Mouse (Mus musculus) left cerebral cortex, postnatal 36 days (tissue): ENCODE results near the gene Cds2. TPM values are rescaled to one million over a fixed set of nuclear protein-coding genes. Genes with fewer than 3 reads are reported as not detected.
"Not testable (repeated sequence)": the region's sequence is repeated elsewhere in the genome, so short reads cannot be mapped to it uniquely, and the experiment has no call there.

Experiments used
- DNase-seq, 2 experiments: peaks; one replicate each; pipeline ENCODE4 v3.0.0; 2021 to 2022; ENCODE audit warnings: low spot score in 2 of 2, mixed read lengths in 1 of 2
- intact Hi-C: fragments of 180-260 bp; cut with DNase I; formaldehyde crosslinking; loops from one replicate; pipeline ENCODE4 v1.15.1; 2025
- total RNA-seq, 2 experiments: library from RNA; stranded (reverse); gene quantifications; 2 replicates each; pipeline ENCODE4 v1.2.3; 2021

The Cds2 gene
- total RNA-seq, 2 experiments from 2014 or later: 245 to 264 TPM

DNA sequence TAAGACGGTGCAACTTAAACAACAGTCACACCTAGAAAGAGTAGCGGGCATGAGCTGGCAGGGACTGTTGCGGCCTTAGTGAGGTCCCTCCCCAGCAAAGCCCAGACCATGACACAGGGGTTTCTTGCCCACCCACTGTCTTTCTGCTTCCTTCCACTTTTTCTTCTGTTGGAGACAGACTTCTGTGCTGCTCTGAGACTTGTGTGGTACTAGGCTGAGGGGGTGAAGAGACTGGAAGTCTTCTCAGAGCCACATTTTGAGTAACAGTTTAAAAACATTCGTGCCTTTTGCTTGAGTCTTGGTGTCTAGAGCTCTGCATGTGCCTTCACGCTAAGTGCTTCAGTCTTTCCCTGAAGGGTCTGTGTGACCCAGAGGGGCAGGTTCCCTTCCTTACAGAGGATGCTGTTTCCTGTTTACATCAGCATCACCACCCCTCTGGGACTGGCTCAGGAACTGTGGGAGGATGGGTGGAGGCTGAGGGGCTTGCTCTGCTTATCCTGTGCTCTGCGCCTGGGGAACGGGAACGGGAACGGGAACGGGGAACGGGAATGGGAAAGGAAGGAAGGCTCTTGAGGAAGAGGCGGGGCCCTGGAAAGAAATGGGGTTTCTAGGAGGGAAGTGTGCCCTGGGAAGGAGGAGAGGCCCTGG, 21.7 kb downstream of the Cds2 start:
- no peak for DNase-seq
- intact Hi-C loops: no loop called here

GRCm38 (mm10) chr2:132285722-132286121, 22.8 kb downstream of the Cds2 start:
- DNase-seq, intact Hi-C loops: not testable (repeated sequence)

GRCm38 (mm10) chr2:132286376-132287076, 23.6 kb downstream of the Cds2 start:
- no peak for DNase-seq
- intact Hi-C loops: no loop called here

DNA sequence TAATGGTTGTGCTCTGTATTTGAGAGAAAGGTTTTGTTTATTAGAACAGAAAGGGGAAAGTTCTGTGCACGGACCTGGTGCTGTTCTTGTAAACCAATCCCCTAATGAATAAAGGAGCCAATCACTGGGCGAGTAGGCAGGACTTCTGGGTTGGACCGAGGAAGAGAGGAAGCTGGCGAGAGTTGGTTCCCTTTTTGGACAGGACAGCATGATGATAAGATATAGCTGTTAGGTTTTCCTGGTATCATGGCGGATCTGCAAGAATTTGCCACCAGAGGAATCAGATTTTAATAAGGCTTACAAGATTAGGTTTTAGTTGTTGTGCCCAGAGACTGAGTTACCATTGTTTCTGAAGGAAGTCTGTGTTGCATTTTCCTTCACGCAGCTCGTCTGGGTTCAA, 26.3 kb downstream of the Cds2 start:
- DNase-seq, intact Hi-C loops: not testable (repeated sequence)

DNA sequence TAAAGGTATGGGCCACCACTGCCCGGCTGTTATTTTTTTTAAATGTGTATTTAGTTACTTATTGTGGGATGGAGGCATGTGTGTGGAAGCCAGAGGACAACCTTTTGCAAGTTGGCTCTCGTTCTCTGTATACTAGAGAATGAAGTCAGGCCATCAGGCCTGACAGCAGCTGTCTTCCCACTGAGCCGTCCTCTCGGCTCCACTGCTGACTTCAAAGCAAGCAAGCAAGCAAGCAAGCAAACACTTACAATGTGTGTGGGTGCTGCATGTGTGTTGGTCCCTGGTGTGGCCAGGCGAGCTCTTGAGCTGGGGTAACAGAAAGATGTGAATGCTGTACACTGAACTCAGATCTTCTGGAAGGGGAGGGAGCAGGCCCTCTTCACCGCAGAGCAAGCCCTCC, 27.9 kb downstream of the Cds2 start:
- DNase-seq: no peak
- intact Hi-C loops: no loop called here

DNA sequence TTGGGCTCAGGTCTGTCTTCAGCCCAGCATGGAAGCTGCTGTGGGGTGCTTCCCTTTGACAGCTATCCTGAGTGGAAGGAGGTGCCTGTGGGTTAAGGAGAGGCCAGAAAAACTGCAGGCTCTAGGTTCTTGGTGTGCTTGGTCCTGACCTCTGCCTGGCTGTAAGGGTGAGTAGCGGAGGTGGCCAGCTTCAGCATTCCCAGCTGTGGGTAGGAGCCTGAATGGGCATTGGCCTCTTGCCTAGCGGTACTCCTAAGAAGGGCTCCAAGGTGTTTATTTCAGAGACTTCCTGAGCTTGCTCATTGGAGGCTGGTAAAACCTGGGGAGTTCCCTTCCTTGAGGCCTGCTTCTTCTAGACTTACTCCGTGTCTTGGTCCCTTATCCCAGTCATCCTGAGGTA, 28.3 kb downstream of the Cds2 start:
- DNase-seq: no peak
- intact Hi-C loops: no loop called here

GRCm38 (mm10) chr2:132292083-132292482, 29.1 kb downstream of the Cds2 start:
- intact Hi-C loops: no loop called here

GRCm38 (mm10) chr2:132293694-132294450, 30.9 kb downstream of the Cds2 start:
- intact Hi-C loops: no loop called here
- no peak for DNase-seq

More at GRCm38 (mm10) chr2:132292083-132292482, 29.1 kb downstream of the Cds2 start:
- peak in 1 of 2 experiments; percentile 47 for DNase-seq

DNA sequence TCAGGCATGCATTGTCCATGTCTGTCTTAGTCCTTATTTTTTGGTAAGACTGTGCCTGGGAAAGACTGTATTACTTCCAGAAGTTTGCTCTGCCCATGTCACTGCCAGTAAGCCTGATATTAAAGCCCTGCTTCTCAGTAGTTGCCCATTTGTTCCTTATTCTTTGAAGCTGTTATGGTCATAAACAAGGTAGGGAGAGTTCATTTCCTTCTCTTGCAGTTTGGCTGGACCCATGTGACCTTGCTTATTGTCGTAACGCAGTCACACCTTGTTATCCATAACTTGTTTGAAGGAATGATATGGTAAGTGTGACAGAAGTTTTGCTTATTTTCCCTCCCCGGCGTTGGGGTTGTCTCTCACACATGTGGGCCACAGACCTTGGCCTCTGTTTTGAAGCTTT, 35.3 kb downstream of the Cds2 start:
- DNase-seq: no peak
- intact Hi-C loops: loop anchor here (5.0 kb wide), 1 partner anchor 36 kb away; the partner anchor contains the start of gene Cds2

DNA sequence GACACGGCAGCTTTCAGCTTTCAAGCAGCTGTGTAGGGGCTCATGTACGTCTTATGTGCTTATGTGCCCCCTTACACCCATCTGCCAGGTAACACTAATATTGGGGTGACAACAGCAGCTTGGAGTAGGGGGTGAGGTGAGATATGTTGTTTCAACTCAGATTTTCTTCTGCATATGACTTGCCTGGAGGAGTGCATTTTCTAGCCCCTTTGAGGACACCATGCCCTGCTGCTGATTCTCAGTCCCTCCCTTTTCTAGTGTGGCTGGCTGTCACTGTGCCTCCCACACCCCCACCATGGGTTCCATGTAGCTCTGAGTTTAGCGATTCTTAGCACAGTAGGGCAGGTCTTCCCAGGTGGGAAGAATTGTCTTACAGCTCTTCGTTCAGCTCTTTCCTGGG, 38.5 kb downstream of the Cds2 start:
- intact Hi-C loops: no loop called here

GRCm38 (mm10) chr2:132305165-132305564, 42.2 kb downstream of the Cds2 start:
- intact Hi-C loops: no loop called here
- peak in 1 of 2 experiments; percentile 1 for DNase-seq

More for the DNA sequence above, 38.5 kb downstream of the Cds2 start:
- peak in 1 of 2 experiments; percentile 1 for DNase-seq

GRCm38 (mm10) chr2:132305988-132306387, 43.0 kb downstream of the Cds2 start:
- intact Hi-C loops: no loop called here
- DNase-seq: no peak

DNA sequence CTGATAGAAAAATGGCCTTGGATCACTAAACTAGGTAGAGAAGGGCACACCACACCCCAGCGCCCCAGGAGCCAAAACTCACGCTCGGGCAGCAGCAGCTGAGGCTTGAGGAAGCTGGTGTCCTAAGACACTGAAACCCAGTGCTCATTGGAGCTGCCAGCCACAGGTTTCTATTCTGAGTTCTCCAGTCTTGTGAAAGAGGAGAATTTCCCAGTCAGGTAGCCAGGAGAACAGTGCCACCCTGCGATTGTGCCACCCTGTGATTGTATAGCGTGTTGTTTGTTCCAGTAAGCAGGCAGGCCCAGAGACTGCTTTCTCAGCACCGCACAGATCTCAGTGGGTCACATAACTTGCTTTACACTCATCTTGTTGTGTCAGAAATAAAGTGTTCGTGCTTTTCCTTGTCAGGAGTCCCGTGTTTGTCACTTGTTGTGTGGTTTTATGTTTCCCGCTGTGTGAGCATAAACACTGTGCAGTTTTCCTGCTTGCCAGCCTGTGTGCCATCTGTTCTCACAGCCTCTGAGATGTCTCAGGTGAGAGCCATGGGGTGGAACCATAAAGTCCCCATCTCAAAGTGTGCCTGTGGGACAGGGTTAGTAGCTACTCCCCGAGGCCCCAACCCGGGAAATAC, 44.4 kb downstream of the Cds2 start:
- intact Hi-C loops: no loop called here
- DNase-seq: no peak

GRCm38 (mm10) chr2:132308829-132309228, 45.9 kb downstream of the Cds2 start:
- intact Hi-C loops: no loop called here
- DNase-seq: no peak

DNA sequence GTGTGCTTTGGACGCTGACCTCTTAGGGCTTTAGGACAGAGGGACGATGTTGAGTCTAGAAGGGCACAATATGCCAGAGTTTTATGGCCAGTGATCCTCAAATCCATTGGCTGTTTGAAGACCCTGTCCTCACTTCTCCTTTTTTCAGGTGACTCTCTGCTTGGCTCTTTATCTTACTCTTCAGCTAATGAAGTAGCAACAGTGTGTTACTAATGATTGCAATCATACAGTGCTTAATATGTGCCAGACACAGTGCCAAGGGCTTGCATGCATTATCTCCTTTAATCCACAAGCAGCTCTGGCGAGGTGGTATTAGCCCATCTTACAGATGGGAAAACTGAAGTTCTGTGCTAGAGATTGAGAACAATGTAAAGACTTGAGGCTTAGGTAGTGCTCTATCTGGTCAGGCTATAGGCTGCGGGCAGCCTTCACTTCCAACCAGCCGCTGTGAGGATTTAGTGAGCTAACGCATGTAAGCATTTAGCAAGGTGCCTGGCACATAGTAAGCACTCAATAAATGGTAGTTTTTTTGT, 46.5 kb downstream of the Cds2 start:
- intact Hi-C loops: no loop called here
- DNase-seq: no peak

- intact Hi-C loops: no loop called here
- no peak for DNase-seq
These were observed 49.7 kb downstream of the Cds2 start for GRCm38 (mm10) chr2:132312616-132313015.

- intact Hi-C loops: no loop called here
These were observed 50.6 kb downstream of the Cds2 start for GRCm38 (mm10) chr2:132313568-132313967.

GRCm38 (mm10) chr2:132314057-132314456, 51.1 kb downstream of the Cds2 start:
- intact Hi-C loops: not testable (repeated sequence)

More at GRCm38 (mm10) chr2:132313568-132313967, 50.6 kb downstream of the Cds2 start:
- no peak for DNase-seq

DNA sequence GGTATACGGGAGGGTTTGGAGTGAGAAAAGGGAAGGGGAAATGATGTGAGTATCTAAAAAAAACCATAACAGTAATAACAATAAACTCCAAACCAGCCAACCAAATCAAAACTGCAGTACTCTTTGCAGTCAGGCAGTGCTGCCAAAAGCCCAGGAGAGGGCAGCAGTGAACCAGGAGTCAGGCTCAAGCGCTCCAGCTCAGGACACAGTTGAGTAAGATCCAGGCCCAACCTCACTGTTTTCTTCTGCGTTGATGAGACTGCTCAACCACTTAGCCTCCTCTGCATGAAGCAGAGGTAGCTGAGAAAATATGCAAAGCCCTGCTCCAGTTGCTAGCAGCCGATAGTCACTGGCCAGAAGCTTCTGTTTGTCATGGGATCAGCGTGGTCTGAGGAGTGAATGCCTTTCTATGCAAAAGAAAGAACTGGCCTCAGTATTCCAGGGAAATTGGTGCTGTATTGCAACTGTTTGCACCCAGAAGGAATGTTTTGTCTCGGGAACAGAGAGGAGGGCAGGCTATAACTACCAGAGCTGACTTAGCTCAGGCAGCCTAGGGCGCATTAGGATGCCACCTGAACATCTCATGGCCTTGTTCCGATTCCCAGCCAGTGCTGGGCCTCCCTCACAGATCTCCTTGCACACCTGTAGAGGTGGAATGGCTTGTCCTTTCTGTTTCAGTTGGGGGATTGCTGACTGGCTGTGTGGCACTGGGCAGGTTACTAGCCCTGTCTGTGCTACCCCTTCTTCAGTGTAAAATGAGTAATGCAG, 53.3 kb downstream of the Cds2 start:
- intact Hi-C loops: loop anchor here (1.0 kb wide), 1 partner anchor 169 kb away; no protein-coding TSS in a partner anchor
- DNase-seq: peak; percentile 60 to 65

More at GRCm38 (mm10) chr2:132314057-132314456, 51.1 kb downstream of the Cds2 start:
- not testable (repeated sequence) for DNase-seq
